Mouse (Mus musculus) bone marrow macrophage, adult 2 months (primary cell): ENCODE data around the gene Ubr4.

Experiments
- CTCF ChIP-seq: IDR thresholded peaks from 2 replicates; pipeline ENCODE4 v1.5.1; 2012; ENCODE audit warnings: low read depth, mild to moderate bottlenecking, low read length, moderate library complexity
- POLR2A ChIP-seq: IDR thresholded peaks from 2 replicates; pipeline ENCODE4 v1.6.1; 2012; ENCODE audit warnings: mild to moderate bottlenecking, low read depth, low read length, borderline replicate concordance

DNA sequence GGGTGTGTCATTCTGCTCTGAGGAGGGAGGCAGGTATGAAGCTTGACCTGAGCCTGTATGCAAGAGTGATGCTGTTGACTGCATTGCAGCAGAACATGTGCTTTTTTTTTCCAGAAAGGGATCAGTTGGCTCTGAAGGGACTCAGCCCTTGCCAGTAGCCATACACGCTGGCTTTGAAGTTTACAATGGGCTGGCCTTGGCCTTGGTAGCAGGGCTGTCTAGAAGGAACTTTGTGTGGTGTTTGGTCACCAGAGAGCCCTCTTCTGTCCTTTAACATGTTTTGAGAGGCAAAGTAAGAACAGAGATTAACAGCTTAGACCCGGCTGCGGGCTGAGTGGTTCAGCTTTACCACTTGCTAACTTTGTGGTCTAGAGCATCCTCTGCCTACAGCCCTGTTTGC is 14.9 kb downstream of the Ubr4 start:
- TF ChIP-seq POLR2A (no peak), CTCF (no peak)
